Mouse (Mus musculus): ENCODE measurements around the gene Ociad1.
A peak's percentile ranks its signal among the peaks of the same experiment; 100 is the strongest.
"Not testable (repeated sequence)": the region's sequence is repeated elsewhere in the genome, so short reads cannot be mapped to it uniquely, and the experiment has no call there.

Gene Ociad1

GRCm38 (mm10) chr5:73285470-73285978, 7.1 kb upstream of the Ociad1 start:
- DNase-seq: no peak

- DNase-seq: no peak
Observed at GRCm38 (mm10) chr5:73286603-73287002, 6.0 kb upstream of the Ociad1 start.

- no peak for DNase-seq
Observed at GRCm38 (mm10) chr5:73289900-73290299, 2.7 kb upstream of the Ociad1 start.

GRCm38 (mm10) chr5:73293458-73293827, 859 bp downstream of the Ociad1 start:
- DNase-seq: no peak

GRCm38 (mm10) chr5:73295016-73295415, 2.4 kb downstream of the Ociad1 start:
- no peak for DNase-seq

GRCm38 (mm10) chr5:73295916-73296315, 3.3 kb downstream of the Ociad1 start:
- no peak for DNase-seq

- no peak for DNase-seq
Observed at GRCm38 (mm10) chr5:73301601-73302307, 9.2 kb downstream of the Ociad1 start.

GRCm38 (mm10) chr5:73304507-73304906, 11.9 kb downstream of the Ociad1 start:
- no peak for DNase-seq

GRCm38 (mm10) chr5:73306486-73306885, 13.9 kb downstream of the Ociad1 start:
- no peak for DNase-seq

- DNase-seq: no peak
Observed at GRCm38 (mm10) chr5:73307297-73307696, 14.7 kb downstream of the Ociad1 start.

GRCm38 (mm10) chr5:73309496-73309895, 16.9 kb downstream of the Ociad1 start:
- DNase-seq: no peak

- no peak for DNase-seq
Observed at GRCm38 (mm10) chr5:73310401-73310800, 17.8 kb downstream of the Ociad1 start.

- DNase-seq: no peak
Observed at GRCm38 (mm10) chr5:73311458-73311857, 18.9 kb downstream of the Ociad1 start.

- no peak for DNase-seq
Observed at GRCm38 (mm10) chr5:73313591-73313990, 21.0 kb downstream of the Ociad1 start.

GRCm38 (mm10) chr5:73314654-73315053, 22.1 kb downstream of the Ociad1 start:
- DNase-seq: no peak

- no peak for DNase-seq
Observed at GRCm38 (mm10) chr5:73319306-73319705, 26.7 kb downstream of the Ociad1 start.

GRCm38 (mm10) chr5:73322684-73323083, 30.1 kb downstream of the Ociad1 start:
- DNase-seq: not testable (repeated sequence)

- DNase-seq: no peak
Observed at GRCm38 (mm10) chr5:73323602-73324001, 31.0 kb downstream of the Ociad1 start.

GRCm38 (mm10) chr5:73324526-73325170, 32.1 kb downstream of the Ociad1 start:
- no peak for DNase-seq

- DNase-seq: no peak
Observed at GRCm38 (mm10) chr5:73331002-73331401, 38.4 kb downstream of the Ociad1 start.

- DNase-seq: no peak
Observed at GRCm38 (mm10) chr5:73336448-73336847, 43.9 kb downstream of the Ociad1 start.

GRCm38 (mm10) chr5:73337961-73338831, 45.6 kb downstream of the Ociad1 start:
- peak; percentile 84 for DNase-seq

- DNase-seq: no peak
Observed at GRCm38 (mm10) chr5:73338832-73339163, 46.2 kb downstream of the Ociad1 start.
